Mouse (Mus musculus) urinary bladder, postnatal 10 days (tissue): Measurements from ENCODE around the gene Bag2.

Experiments used
- DNase-seq: peaks from one replicate; pipeline ENCODE4 v3.0.0; 2022; ENCODE audit warnings: low spot score

The Bag2 gene

DNA sequence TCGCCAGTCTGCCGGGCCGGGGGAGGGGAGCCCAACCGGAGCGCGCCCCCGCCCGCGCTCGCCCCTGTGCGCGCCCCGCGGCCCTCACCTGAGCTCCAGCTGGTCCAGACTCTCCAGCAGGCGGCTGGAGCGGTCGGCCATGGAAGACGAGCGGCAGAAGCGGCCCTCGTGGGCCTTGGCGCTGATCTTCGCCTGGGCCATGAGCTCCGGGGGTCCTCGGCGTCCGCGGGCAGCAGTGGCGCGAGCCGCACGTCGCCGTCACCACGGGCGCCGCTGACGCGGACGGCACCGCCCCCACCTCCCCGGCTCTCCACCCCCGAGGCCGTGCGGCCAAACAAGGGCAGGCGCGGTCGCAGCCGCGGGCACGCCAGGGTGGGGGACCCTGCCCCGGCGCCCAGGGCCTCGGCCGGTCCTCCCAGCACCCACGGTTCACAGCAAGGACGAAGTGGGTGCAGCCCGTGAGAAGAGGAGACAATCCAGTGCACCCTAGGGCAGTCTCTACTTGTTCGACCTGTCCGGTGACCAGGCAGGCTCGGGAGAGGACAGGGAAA lies at the start of gene Bag2:
Gene Bag2, minus strand, starts transcription at position 305 of the 551 bp plus-strand sequence.
- peak; percentile 22 for DNase-seq

DNA sequence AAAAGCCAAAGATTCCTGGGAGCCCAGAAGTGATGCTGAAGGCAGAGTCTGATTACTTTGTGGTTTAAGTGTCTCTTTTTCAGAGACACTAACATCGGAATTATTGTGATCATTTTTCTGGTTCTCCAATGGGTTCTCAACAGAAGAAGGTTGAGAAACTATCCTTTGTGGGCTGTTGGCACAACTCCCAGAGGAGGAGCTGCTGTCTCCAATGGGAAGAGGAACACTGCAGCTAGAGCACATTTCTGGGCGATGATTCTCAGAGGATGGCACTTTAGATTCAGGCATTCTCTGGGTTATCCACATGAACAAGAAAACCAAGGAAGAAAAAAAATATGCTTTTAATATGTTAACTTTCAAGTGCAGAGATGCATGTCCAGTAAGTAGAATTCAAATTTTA lies 45.7 kb upstream of the Bag2 start:
- no peak for DNase-seq

DNA sequence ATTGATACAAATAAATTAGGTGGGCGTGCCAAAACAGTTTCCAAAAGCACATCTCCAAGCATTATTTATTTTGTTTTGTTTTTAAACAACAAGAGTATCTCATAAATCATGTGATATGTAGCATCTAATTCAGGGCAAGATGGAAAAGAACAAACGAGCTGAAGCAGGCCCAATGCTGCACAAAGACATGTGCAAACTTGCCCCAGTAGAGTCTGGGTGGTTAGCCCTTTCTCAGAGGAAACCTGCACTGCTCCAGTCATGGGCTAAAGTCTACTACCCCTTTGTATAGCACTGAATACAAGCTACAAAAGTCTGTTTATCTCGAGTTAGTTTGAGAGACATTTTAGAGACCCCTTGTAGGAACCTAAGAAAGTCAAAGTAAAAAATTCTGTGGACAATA lies 42.0 kb upstream of the Bag2 start:
- DNase-seq = no peak

DNA sequence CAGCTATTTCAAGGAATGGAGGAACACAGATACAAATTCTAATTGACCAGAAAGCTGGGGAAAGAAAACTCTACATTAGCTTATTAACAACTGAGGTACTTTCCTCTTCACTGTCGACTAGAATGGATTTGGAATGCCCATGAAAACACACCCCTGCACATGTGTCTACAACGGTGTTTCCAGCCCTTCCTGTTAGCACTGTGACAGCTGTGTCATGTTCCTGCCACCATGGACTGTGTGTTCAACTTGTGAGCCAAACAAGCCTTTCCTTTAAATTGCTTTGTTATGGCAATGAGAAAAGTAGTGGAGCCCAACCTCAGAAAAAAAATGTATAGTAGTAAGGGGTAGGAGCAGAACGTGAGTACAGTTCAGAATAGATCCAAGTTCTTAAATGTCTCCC lies 30.9 kb upstream of the Bag2 start:
- DNase-seq = no peak

DNA sequence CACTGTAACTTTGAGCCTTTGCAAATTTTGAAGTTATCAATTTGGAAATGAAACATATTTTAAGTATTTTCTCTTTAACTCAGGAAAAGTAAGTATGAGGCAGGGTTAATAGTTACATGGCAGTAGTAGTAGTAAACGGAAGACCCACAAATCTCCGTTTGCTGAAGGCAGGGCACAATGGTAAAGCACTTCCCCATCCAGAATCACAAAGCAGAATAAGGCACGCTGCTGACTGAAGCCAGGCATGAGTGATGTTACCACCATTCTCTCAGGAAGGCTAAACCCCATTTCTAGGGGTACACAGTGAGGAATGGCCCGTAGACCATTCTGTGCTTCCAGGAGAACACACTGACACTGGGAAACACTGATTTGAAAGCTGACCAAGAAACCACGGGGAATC lies 30.5 kb upstream of the Bag2 start:
- no peak for DNase-seq

DNA sequence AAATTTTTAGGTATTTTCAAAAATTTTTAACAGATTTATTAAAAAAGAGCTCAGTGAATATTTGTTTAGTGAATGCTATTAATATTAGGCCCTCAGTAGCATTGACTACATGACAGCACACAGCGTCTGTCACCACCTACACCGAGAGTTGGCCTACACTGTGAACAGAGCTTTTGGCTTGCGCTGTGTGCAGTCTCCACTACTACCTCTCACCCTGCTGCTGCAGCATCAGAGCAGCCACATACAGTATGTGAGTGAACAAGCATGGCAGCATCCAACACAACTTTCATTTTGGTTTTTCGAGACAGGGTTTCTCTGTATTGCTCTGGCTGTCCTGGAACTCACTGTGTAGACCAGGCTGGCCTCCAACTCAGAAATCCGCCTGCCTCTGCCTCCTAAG lies 27.0 kb upstream of the Bag2 start:
- no peak for DNase-seq

DNA sequence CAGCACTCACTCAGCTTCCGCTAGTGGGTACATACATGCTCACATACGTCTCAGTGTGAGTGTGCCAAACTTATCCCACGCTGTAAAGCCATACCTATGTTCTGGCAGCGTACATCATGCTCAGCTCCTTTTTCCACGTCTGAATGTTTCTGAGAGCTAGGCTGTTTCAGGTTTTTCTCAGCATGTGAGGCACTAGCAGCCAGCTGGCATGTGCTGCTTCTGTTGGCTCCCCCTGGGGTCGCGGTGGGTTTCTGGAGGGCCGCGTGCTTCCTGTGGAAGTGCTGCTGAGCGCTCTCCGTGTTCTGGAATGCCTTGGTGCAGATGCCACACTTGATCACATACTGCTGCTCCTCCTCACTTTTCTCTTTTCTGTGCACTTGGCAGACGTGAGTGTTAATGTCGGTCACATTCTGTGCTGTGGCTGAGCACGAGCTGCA lies 18.6 kb upstream of the Bag2 start:
- no peak for DNase-seq

DNA sequence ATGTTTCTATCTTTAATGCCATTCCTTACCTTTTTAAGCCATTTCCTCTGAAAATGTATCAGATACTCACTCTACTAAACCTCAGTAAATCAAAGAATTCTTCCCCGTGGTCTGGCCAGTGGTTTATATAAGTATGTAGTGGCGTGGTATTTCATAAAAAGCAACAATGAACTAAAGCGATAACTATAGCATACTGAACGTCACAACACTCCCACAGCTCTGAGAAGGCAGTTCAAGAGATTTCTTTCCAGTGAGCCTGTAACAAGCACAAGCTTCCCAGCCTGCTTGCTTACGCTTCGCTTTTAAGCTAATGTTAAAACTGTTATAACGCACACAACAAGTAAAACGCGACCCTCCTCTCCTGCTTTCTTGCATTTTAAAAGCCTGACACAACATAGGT lies 14.5 kb upstream of the Bag2 start:
- DNase-seq = no peak

DNA sequence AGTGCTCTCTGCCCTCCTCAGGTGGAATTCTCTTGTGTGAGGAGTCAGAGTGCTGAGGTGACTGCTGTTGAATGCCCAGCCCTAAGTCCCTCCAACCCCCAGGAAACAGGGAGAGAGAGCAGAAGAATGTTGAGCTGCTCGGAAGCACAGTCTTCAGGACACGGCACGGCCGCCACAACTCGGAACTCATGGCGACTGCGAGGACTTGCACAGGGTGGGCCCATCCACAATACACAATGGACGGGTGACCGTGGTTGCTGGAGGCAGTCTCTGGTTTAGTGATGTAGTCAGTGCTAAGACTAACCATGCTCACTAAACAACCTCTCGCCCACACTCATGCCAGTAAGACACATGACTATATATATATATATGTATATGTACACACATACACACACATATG lies 14.0 kb upstream of the Bag2 start:
- no peak for DNase-seq

DNA sequence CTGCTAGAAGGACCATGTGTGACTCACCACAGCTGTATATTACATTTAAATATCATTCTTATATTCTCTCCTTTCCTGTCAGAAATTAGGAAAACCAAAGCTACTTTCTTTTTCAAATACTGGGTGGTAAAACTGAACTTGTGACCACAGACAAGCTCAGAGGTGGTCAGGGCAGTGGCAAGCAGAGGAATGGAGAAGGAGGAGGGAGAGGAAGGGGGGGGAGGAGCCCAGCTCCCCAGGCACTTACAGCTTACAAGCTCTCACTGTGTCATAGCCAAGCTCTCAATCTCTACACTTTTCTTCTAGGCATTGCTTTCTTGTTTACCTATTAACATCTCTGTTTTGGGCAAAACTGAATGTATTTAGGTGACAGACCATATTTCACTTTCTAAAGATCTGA lies 11.2 kb upstream of the Bag2 start:
- DNase-seq = no peak

DNA sequence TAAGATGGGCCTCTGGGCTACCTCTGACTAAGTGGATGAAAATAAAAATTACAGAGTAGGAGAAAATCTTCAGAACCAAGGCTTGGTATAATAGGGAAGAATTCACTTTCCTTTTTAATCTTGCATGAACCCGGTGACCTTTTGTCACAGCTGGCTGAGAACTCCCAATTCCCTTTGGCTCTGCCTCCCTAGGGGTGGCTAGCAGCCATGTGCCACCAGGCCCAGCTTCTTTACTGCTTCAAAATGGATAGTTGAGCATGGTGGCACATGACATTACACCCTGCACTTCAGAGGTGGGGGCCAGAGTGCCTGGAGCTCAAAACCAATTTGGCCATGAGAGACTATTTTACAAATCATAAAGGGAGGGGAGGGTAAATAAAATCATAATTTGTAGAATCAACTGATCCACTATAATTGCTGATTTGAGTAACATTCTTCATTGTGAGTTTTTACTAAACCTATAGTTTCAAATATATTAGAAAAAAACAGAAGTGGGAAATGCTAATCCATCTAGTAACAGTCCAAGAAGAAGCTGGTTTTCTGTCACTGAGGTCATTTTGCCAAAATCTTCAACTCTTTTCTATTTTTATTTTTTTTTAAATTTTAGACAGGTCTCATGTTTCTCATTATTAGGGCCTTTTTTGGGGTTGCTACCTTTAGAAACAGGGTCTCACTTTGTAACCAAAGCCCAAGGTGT lies 10.6 kb upstream of the Bag2 start:
- DNase-seq = no peak

DNA sequence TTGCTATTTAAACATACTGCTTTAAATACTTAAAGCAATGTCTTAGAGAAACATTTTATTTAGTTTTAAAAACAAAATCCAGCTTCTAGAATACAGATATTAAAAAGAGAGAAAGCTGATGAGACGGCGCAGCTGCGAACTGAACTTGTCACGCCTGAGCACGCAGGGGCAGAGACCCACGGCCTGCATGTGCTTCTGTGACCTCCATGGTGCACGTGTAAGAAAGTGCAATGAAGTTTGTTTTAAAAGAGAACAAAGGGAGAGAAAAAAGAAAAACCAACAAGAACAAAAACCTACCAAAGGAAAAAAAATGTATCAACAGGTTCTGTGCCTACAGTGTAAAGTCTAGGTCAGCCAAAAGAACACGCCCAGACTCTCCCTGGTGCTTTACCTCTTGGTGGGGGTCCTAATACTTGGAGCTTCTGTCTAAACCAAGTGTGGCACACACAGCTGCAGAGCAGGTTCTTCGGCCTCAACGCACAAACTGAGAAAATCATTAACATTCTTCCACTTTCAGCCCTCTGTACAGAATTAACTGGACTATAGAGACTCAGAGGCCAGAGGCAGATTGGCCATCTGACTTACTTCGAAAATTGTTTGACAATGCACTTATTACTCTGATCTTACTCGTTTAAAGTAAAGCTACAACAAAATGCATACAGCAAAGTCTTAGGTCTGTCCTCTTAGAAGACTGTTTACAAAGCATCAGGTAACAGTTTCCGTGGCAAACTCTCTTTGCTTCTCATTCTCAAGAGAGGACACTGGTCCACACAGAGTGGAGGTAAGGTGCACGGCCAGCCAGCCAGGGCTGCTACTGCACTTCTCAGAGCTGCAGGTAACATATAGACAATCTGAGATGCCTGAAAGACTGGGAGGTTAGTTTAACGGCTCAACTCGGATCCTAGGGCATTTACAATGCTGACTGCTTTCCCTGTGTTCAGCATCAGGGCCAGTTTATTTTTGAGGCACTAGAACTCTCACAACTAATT lies 9.2 kb upstream of the Bag2 start:
- DNase-seq = no peak

DNA sequence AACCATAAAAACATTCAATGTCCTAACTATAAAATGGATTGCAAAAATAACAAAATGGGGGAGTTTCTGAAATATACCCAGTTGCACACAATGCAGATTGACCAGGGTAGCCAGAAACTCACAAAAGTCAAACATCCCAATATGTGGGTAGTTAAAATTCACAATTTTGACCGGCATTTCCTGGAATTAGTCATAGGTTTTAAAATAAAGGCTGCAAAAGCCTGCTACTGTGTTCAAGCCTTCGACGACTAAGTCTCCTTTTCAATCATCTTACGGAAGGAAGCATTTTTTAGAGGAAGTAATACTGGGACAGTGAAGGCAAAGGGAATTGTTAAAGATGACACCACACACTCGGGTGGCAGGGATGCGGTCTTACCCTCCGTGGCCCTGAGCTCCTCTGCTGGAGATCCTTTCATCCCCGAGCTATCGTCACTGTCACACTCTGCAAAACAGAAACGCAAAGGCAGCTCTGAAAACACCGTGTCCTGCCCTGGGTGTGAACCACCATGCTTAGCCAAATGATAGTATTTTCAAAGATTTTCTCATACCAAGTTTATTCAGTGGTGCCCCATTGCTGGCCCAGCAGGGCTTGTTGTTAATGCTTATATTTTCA lies 8.0 kb upstream of the Bag2 start:
- DNase-seq = no peak

DNA sequence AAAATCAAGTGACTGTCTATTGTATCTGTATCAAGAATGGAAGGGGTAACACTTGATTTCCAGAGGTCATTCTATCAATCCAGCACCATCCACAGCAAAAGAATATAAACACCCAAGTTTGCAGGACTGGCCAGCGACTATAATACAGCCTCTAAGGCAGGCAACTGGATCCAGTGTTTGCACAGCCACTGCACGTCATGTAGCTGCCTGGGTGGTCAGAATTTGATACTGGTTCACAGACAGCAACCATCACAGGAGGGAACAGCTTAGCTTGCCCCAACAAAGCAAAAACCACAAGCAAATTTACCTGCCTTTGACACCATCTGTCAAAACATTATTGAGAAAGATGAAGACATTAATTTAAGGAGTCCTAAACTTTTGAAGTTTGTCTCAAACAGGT lies 6.2 kb upstream of the Bag2 start:
- no peak for DNase-seq

DNA sequence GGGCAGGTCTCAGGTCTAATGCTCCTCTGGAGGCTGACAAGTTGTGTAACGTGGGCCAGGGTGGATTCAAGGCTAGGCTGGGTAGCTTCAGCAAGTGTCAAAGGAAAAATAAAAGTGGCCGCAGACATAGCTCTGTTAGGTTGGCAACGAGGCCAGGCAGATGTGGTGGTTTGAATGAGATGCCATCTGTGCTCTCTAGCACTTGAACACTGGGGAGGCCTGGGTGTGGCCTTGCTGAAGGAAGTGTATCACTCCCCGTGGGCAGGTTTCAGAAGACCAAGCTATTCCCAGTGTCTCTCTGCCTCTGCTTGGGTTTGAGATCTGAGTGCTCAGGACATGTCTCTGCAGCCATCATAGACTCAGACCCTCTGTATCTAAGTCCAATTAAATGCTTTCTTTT lies 893 bp upstream of the Bag2 start:
- no peak for DNase-seq

DNA sequence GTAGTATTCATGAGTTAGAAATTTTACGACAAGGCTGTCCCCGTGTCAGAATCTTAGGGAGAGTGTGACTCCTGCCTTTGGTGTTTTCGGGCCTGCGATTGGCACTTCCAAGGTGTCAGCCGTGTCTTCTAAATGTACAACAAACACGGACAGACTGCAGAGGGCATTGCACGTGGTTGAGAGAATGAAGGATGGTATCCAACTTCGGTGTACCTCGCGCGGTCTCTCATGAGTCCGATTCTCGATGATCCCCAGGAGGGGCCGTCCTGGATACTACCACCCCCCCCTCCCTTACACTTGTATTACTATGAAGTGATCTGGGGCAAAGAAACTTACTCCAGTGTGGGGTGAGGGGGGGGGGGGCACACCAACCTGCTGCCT lies 572 bp downstream of the Bag2 start:
- DNase-seq = no peak

DNA sequence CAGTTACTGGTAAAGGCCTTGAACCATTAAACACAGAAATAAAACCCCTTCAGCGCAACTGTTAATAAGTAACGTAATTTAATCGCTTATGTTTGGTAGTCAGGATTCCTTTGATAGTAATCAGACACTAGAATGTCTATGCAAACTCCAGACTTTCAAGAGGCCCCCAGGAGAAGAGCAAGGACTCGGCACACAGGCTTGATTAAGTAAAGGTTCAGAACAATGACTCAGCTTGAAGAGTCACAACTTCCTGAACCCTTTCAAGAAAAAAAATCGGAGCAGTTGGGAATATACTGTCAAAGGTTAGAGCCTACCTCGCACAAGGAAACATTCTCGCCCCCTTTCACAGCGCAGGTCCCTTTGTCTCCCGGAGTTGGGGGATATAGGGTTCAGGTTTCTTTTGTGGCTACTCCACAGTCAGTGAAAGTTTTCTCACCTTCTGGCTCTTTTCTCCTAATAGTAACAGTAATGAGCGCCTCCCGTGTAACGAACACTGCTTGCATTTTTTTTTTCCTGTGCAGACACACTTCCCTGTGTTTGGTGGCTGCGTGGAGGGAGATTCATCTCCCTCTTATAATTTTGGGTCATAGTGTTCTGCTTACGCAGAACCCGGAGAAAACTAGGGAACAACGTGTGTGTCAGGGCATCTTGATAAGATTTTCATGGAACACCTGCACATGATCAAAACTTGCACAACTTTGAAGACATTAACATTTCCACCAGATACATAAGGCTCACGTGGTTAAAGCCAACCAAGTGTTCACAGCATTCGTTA lies 1.1 kb downstream of the Bag2 start:
- no peak for DNase-seq

DNA sequence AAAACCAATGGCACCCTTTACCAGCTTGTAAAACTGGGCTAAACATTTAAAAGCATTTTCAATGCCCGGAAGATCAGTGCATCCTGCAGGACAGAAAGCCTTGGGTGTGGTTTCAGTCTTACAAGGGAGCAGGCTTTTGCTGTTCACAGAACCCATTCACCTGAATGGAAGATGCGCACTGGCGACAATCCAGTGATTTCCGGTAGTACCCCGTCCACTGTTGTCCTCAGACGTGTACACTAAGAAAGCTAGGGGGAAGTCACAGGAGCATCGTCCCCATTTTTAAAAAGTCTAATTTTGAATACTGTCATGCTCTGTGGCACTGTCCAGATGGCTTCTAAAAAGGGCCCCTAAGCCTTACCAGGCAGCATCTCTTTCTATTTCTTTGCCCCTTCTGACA lies 1.8 kb downstream of the Bag2 start:
- DNase-seq = no peak

DNA sequence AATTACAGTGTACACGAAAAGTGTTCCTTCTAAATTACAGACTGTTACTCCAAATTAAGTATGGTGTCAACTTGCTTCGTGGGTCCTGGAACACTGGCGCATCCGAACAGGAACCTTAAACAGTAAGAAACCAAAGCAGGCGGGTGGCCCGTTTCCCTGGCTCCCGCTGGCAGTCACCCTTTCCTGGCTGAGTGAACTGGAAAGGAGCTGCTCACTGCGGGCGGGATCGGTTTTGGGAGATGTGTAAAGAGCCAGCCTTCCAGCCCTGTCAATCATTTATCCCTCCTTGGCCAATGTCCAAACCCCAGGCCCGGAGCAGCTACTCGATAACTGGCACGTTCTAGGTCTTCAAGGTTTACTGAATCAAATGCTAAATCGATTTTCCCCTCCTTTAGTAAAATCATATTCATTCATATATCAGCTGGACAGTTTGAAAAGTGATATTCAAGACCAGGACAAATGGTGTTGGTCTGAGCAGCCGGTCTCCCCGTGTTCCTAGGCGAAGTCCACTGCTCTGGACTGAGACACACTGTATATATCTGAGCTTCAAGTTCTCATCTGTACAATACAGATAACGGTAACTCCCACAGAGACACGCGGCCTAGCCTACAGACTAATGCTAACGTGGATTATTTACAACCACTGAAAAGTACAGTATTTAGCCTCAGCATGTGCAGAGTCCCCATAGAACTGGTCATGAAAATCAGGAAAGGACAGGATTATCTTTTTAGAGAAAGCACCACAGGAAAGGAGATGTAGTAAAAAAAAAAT lies 2.4 kb downstream of the Bag2 start:
- no peak for DNase-seq

DNA sequence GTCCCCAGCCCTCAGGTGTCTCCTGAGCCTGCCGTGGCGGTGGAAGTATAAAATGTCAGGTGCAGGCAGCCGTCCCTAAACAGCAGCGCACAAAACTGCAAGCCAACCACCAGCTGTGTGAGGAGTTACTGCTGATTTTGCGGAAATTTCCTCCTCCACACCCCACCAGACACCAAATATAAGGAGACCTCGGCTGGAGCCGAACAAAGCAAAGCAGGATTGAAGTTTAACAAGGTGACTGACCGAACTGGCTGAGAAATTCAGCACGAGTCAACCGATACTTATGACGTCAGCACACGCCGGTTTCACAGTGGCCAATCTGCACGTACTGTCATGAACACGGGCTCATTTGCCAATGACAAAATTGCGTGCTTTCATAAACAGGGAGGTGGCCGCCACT lies 3.5 kb downstream of the Bag2 start:
- no peak for DNase-seq

DNA sequence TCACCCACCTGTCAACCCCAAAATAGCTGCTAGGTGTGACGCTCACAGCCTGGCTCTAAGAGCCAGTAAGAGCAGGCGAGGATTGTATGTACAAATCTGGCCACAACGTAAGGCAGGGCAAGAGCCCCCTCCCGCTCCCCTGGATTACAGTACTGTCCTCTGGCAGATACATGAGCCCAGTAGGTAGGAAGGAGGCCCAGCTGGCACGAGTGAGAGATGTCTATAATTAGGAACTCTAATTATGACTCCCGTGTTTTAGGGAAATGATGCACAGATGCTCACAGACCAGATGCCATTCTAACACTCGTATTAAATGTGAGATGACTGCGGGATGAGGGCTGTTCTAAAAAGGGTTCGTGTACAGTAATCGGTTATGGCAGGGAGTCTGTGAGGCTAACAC lies 6.3 kb downstream of the Bag2 start:
- no peak for DNase-seq
